ENCODE assay signal across 25 mouse cellular contexts in genomic region chr8:123426511-123427509, GRCm38 (mm10). TPM values are rescaled to one million over a fixed set of nuclear protein-coding genes. Genes with fewer than 3 reads are reported as not detected.
"Had no signal": no experiment of that assay in that cellular context is flagged by ENCODE, and none has a peak within 500 bp of the region (broad histone marks: within the 10 kb centered on the region; RNA-seq: fewer than 3 reads in every experiment).

No protein-coding gene starts in this region.

- H3K4me3 ChIP-seq: layer of hippocampus, adult 2 months; left cerebral cortex, adult 2 months; liver, embryonic 13.5 days had no signal

- DNase-seq: kidney, adult 2 months; kidney, postnatal 25 days; layer of hippocampus, postnatal 36 days; liver, embryonic 13.5 days; lung, adult 2 months; midbrain, embryonic 14.5 days; right cerebral cortex, adult 18-20 months; right cerebral cortex, postnatal 14 days; right cerebral cortex, postnatal 4 days; thymus, adult 2 months; thymus, postnatal 25 days had no signal

- H3K27ac ChIP-seq: kidney, postnatal 0 days; layer of hippocampus, adult 2 months; left cerebral cortex, adult 2 months; liver, embryonic 13.5 days; macrophage; stomach, postnatal 0 days had no signal

- H3K27me3 ChIP-seq: liver, embryonic 13.5 days had no signal

RNA-seq across cellular contexts. Expression of gene Tubb3, which starts 15.6 kb away (rescaled TPM):
- total RNA-seq: liver, adult 2 months had no signal
- polyA plus RNA-seq: liver, adult 2 months; macrophage had no signal

RNA-seq across cellular contexts. Expression of gene Mc1r, which starts 19.9 kb away (rescaled TPM):
- total RNA-seq: layer of hippocampus, adult 2 months; layer of hippocampus, postnatal 36 days; left cerebral cortex, postnatal 10 days; liver, adult 2 months; megakaryocyte, adult 5-6 weeks had no signal
- polyA plus RNA-seq: kidney, adult 2 months; kidney, embryonic 14.5 days; kidney, postnatal 0 days; large intestine, adult 2 months; limb, embryonic 11.5 days; liver, adult 2 months; liver, embryonic 13.5 days; liver, embryonic 16.5 days; lung, adult 2 months; lung, embryonic 16.5 days; macrophage; neural tube, embryonic 11.5 days; stomach, postnatal 0 days had no signal
